Mouse (Mus musculus): ENCODE data around the gene U2af1l4.

The U2af1l4 gene

DNA sequence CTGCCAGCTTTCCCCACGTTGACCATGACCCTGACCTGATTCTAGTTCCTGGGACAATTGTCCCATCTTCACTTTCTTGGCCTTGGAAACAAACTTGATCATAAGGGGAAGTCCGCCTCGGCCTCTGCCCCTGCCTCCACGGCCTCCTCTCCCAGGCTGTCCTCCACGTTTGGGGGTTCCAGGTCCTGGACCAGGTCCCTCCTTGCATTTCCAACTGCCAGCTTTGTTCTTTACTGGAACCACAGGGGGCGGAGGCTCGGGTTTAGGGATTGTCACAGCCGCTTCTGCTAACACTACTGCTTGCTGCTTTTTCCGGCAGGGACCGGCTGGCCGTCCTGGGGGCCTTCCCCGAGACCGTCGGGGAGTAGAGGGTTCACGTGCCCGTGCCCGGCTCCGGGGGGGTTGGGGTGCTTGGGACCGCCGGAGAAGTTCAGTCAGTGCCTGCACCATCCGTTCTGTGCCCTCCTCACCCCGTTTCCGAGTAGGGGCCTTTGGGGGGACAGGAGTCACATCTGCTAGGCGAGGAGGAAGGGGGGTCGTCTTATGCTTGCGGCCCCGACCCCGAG lies 23.4 kb downstream of the U2af1l4 start:
- DNase-seq (ENCODE audit: low spot score) = no peak

DNA sequence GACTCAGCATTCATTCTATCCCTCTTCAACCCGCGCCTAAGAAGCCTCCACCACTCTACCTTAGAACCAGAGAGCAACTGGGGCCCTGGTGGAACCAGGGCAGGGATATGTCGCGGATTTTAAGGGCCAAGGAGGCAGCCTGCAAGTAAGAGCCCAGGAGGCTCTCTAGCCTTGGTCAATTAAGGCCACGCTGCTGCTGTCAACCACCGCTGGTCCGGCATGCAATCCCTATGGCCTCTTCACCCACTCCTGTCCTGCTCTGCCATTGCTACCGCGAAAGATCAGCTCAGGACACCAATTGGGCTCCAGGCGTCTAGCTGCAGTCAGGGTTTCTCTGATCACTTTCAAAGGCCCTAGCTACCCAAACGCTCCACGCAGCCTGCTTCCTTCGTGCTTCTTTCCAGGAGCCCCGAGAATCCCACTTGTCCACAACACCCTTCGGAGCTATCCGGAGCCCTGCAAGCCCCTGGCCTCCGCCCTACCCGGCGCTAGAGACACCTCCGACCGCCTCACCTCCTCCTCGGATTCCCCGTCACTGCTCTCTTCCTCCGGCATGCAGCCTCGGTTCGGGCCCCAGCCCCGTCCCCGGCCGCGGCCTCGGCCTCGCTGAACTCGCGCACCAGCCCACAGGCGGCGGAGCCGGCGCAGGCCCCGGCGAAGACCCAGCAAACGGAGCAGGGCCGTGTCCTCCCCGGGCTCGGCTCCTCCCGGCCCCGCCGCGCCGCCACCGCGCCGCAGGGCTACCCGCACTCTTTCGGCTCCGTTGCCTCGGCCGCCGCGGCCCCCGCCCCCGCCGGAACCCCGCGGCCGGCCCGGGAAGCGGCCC lies 25.0 kb downstream of the U2af1l4 start:
- peak; percentile 47 for DNase-seq (ENCODE audit: low spot score)

DNA sequence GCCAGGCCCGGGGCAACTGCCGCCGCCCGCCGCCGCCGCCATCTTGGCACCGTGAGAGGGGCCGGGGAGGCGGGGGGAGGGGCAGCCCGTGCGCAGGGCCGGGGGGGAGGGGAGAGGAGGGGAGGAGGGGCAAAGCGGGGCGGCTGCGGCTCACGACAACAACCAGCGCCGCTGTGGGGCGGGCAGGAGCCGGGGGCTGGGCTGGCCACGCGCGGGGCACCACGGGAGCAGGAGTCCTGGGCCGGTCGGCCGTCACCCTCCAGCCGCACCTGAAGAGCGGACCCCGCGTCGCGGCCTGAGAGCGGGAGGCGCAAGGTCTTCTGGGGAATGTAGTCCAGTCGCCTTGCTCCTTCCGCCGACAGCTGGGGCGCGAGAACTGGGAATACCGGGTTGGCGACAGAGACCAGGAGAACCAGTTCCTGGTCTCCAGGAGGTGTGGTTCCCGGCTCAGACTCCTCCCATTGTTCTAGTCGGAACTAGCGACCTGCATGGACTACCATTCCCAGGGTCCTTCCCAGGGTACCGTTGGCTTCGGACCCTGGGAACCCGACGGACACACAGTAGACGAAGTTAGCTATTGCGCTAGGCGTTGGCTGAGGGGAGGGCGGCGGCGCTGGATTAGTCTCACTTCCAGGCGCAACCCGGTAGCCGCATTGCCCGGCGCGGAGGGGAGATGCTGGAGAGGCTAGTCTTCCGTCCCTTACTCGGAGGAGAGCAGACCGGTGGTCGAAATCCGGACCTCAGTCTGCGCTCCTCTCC lies 25.8 kb downstream of the U2af1l4 start, which contains the start of gene Kmt2b:
TSS of gene Kmt2b (minus strand) at position 51 of the 759 bp plus-strand sequence.
- DNase-seq (ENCODE audit: low spot score) = peak; percentile 97

DNA sequence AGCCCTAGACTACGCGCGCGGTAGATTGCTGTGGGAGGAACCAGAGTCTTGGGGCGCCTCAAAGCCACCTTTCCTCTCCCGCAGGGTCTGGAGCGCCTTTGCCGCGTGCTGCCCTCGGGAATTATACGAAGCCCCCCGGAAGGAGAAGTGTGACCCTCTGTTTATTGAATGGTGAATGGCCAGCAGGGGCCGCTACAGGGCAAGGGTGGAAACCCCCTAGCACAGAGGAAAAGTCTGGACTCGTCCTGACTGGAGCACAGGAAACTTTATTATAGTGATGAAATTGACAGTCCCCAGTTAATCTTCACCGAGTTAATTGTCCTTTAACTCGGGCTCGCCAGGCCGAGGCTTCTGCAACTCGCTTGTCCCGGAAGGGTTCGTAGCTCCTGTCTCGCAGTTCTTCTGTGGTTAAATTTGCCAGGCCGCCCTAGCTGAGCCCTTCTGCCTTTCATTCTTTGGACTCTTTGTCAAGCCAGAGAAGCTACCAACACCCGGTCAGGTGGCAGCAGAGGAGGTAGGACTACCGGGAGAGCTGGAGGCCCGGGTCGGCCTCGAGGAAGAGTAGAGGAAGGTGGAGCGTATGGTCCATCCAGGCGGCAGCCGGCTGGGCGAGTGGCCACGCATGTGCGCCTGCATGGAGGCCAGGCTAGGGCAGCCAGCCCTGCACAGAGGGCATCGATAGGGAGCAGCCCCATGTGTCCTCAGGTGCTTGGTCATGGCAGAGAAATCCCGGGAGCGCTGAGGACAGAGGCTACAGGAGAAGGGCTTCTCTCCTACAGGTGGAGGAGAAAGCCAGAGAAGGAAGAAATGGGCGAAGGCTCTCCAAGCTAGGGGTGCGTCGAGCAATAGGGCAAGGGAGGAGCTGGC lies 26.6 kb downstream of the U2af1l4 start:
- peak; percentile 83 for DNase-seq (ENCODE audit: low spot score)

DNA sequence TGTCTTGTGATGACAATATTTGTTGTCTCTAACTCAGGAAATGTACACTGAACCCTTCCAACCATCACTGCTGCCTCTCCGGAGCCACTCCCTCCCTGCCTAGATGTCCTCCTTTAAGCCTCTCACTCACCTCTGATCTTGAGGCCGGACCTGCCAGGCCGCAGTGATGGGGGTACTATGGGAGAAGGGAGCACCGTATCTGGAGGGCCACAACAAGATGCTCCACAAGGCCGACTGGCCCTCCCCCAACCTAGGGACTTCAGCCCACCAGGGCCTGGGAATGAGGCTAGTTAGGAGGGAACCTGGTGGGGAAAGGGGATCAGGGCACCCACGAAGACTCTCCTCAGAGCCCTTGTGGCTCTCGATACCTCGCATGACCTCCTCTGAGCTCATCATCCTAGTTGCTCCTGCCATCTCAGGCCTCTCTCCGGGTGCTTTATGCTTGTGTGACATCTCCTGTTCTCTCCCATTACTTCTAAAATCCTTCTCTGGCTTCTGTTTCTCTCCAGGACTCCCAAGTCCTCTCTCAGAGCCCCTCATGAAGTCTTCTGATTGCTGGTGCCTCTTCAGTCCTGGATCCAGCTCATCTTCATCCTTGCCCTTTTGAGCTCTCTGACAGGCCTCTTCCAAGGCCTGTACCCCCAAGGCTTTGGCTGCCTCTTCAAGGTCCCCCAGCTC lies 28.0 kb downstream of the U2af1l4 start:
- DNase-seq (ENCODE audit: low spot score) = no peak

DNA sequence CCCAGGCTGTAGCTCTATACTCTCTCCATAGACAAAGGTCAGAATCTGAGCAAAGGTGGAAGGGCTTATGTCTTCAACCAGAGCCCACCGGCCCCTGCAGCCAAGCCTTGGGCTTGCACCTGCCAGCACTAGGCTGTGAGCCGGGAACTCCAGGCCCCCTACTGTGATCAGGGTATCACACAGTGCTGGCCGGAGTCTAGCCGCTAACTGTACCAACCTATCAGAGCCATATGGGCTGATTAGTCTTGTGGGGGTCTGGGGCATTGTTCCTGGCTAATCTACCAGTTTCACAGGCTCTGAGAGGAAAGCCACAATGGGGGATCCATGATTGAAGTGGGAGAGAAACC lies 28.5 kb downstream of the U2af1l4 start:
- no peak for DNase-seq (ENCODE audit: low spot score)

DNA sequence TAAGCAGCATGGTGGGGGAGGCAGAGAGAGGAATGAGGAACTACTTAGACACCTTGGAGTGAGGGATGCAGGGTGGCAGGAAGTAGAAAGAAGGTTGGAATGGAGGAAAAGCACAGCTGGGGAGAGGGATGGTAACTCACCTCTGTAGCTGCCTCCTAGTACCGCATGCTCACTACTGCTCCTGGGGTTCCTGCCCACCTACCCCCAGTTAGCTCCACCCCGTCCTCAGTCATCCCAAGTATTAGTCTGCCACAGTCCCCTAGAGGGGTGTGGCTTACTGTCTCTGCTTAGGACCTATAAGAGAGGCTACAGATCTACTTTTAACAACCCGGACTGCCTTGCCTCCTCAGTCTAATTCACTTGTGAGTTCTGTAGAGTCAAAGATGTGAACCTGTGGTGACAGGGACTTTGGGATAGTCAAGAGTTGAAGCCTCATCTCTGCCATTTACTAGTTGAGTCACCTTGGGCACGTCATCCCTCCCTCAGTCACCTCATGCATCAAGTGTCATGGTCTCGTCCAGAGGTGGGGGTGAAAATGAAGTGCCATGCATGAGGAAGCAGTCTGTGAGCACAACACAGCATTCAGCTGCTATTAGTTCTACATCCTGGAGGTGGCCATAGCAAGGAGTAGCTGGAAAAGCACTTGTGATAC lies 29.8 kb downstream of the U2af1l4 start:
- DNase-seq (ENCODE audit: low spot score) = no peak

DNA sequence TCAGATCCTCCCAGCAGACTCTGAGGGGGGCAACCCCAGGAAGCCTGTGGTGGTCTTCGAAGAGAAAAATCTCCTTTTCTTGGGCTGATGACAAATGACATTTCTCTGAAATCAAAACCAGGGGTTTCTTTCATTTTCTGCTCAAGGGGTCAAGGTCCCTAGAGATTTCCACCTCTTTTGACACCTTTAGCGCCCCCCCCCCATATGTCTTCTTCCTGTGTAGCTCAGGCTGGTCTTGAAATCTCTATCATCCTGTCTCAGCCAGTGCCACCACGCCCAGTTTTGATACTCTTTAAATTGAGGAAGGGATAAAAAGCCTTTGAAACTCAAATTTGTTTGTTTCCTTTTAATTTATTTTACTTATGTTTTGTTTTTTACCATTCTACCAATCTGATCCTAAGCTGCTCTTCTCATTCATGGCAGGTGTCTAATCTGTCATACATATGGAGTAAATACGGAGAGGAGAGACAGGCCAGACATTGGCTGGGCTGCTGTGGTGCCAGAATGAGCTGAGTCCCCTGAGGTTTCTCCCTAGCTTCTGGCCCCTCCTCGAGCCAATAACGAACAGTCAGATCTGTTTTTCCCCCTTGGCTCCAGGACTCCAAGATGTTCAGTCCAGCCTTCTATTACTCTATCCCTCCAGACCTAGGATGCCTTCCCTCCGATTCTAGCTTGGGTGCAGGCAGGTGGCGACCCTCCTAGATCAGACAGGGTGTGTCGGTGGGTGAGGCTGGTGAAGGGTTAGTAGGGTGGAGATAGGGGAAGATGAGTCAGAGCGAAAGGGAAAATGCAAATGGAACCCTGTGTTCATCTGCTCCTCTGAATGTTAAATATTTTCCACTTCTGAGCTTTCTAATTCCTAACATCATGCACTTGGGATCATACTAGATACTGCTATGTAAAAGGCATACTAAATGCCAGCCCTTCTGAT lies 30.7 kb downstream of the U2af1l4 start:
- DNase-seq (ENCODE audit: low spot score) = no peak

DNA sequence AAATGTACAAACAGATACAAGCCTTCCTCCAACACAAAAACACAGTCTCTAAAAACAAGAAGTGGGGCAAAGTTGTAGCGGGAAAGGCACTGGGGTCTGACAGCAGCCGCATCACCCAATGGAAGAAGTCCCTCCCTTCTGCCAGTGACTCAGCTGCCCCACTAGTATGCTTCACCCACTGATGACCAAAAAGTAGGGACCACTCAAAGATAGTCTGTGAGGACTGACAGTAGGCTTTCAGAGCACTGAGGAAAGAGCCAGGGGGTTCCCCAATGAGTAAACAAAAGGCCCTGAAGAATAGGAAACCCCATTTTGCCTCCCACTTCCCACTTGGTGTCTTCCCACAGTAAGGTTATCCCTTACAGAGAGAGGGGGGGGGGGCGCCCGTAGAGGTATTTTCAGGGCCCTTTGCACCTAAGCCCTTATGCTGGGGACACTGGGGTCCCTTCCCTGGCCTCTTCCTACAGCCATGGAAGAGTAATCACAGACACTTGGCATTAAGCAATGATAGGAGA lies 31.5 kb downstream of the U2af1l4 start:
- no peak for DNase-seq (ENCODE audit: low spot score)

DNA sequence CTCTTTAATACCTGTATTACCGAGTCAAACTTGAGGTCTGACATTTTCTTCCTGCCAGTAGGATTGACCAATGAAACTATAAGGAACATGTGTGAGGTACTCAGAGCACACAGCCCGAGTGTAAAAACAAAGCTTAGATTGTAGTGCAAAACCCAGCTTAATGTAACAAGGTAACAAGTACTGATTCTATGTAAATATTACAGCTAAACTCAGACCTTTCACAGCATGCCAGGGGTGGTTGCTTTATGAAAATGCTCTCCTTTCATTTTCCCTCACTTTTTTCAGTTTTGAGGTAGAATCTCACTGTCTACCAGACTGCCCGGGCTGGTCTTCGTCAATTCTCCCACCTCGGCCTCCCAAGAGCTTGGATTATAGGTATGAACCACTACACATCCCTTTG lies 33.0 kb downstream of the U2af1l4 start:
- DNase-seq (ENCODE audit: low spot score) = no peak

DNA sequence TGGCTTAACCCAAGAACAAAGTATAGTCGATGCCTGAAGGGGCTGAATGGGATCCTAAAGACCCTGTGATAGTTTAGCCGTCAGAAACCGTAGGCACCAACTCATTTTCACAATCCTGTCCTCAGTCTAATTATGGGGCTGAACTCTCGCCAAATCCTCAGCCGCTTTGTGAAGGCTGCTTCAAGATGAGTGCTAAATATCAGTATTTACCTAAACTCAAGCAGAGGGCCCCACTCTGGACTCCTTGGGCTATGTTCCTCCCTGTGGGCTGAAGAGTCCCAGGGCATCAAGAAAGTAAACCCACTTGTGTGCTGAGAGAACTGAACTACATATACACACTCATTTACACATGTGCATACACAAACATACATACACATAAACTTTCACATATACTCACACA lies 33.7 kb downstream of the U2af1l4 start:
- DNase-seq (ENCODE audit: low spot score) = no peak

DNA sequence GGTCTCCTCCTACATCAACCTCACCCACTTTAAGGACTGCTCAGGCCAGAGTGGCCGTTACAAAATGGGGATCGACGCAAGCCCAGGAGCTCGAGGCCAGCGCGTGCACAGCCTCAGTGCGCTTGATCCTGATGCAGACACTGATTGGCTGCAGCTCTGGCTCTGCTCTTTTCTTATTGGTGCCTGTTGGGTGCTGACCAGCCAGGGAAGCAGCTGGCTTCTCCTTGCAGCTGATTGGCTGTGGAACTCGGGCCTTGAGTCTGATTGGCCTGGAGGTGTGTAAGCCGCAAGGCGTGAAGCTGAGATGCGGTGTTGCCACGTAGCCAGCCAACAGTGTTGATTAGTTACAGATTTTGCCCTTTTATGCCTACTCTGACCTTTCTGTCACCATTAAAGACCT lies 35.7 kb downstream of the U2af1l4 start, which contains the start of gene Zbtb32:
TSS of gene Zbtb32 (minus strand) at position 124 of the 400 bp plus-strand sequence.
- no peak for DNase-seq (ENCODE audit: low spot score)

DNA sequence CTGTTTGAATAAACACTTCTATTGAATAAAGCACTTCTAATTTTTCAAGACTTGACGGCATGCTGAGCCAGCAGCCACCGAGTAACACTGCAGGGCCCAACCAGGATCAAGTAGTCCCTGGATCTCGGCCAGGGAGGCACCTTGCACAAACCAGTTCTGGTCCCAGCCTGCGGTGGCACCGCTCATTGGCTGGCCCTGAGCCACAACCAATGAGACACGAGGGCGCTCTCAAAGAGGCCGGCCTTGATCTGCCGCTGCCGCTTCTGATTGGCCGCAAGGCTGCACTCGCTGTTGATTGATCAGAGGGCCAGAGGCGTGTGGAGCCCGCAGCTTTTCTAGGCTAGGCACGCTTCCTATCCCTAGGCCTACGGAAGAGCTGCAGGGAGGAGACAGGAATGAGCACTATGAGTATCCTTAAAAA lies 36.8 kb downstream of the U2af1l4 start:
- DNase-seq (ENCODE audit: low spot score) = peak; percentile 93

DNA sequence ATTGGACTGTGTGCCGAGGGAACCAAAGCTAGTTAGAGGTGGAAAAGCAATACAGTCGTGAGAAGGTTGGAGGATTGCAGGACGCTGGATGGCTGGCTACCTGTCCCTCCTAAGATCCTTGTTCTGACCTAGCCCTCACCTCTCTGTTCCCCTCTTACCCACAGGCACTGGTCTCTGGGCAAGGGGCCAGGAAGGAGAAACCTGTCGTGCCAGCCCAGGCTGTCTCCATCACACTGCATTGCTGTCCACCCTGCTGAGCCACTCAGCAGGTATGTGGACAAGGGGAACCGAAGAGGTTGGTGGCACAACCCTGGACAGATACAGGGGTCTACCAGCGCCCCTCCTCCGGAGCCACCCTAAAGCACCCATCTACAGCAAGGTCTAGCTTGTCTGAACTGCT lies 37.5 kb downstream of the U2af1l4 start:
- no peak for DNase-seq (ENCODE audit: low spot score)

DNA sequence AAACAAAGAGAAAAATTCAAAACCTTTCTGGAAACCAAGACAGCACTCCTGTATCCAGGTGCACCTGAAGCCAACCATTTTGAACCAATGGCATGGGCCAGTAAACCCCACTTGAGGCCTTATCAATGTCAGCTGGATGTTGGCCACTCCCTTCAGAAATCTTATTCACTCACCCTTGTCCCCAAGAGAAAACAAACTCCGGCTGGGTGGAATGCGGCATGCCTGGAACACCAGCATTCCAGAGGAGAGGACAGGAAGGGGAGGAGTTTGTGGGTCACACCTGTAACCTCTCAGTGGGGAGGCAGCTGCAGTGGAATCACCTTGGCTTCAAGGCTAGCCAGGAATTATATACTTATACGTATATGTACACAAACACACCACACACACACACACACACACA lies 39.5 kb downstream of the U2af1l4 start:
- no peak for DNase-seq (ENCODE audit: low spot score)

DNA sequence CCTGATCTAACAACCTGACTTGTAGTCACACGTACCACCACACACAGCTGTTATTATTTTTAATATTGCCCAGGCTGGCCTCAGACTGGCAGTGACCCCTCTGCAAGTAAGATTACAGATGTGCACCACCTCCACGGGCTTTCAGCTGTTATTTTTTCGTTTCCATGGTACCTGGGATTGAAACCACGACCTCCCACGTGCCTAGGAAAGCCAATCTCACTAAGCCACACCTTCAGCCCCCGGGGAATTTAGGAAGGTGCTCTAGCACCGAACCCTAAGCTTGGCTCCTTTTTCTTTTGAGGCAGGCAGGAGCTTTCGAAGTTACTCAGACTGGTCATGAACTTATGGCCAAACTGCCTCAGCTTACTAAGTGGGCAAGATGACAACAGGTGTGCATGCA lies 41.3 kb downstream of the U2af1l4 start:
- DNase-seq (ENCODE audit: low spot score) = no peak

DNA sequence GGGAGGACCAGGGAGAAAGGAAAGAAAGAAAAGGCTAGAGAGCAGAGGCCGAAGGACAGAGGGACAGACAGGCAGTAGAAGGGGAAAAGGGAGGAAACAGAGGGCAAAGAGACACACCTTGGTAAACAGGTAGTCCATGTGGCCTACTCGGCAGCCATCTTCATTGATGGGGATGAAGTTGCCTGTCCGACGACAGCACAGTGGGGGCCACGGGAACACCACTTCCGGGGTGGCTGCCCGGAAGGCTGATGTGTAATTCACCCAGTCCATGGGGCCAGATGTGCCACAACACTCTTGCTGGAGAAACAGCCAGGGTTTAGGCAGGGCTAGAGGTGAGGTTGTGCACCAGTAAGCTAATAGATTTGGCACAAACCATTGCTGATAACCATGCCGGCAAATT lies 41.8 kb downstream of the U2af1l4 start:
- no peak for DNase-seq (ENCODE audit: low spot score)

DNA sequence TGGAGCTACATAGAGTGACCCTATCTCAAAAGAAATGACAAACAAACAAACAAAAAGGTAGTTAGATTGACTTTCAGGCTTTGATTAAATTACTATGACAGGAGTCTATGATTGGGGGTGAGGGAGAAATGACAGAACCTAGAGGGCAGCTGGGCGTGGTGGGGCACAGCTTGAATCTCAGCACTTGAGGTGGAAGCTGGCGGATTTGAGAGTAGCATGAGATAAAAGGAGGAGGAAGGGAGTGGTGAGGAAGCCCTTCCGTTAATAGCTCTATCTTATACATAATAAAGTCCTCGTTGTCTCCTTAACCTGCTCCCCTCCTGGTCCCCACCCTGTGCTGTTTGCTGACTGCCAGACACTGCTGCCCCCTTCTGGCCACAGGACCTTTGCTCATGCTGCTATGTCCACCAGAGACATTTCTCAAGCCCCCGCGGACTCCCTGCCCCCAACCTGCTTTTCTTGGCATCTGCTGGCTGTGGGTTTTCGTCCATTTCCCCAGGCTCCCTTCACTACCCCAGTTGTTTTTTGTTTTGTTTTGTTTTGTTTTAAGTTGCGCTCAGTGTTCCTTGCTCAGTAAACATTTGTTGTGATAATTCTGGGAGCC lies 44.7 kb downstream of the U2af1l4 start:
- DNase-seq (ENCODE audit: low spot score) = no peak

DNA sequence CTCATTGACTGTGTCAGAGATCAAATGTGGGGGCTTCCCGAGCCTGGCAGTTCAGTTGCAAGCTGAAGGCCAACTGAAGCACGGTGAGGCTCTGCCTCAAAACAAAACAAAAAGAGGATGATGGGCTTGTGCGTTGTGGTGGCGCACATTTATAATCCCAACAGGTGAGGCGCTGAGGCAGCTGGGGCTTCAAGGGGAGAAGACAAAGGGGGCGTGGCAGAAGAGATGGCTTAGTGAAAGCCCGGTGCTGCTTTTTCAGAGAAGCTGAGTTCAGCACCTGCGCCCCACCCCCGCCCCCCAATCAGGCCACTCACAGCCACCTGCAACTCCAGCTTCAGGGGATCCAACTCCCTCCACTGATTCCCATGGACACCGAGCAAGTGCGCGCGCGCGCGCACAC lies 45.4 kb downstream of the U2af1l4 start:
- DNase-seq (ENCODE audit: low spot score) = no peak
